Mouse (Mus musculus) kidney, postnatal 4 days (tissue): ENCODE measurements around the gene Nek1.

ENCODE experiments used
- DNase-seq, 2 experiments: peaks; one replicate each; pipeline ENCODE4 v3.0.0; 2021; ENCODE audit warnings: mixed read lengths in 2 of 2

Nek1 gene

DNA sequence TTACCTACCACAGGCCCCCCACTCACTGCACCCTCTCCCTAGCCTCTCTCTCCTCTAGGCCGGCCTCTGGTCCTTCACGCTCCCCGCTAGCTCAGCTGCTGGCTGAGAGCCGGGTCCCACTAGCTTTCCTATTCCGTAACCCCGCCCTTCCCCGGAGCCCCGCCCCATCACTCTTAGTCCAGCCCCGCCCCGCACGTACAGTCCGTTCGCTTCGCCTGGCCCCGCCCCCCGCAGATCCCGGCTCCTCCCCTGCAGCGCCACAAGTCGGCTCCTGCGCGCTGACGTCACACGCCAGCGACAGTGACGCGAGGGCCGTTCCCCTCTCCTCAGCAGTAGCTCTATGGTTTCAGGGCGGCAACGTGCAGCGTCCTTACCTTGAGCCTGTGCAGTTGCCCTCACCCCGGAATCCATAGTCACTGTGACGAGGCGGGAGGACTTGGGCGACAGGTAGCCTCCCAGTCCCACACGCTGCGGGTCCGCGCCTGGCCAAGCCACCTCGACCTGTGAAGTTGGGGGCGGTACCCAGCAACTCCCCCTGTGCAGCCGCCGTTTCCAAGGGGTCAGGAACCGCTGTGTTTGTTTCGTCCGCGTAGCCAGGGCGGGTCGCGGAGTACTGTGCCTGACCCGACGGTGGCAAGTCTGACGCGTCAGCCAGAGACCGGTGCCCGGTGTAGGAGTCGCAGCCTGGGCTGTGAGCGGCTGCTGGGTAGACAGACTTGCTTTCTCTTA is at the start of gene Nek1:
Gene Nek1, plus strand, starts transcription at position 286 of the 729 bp plus-strand sequence.
- peak; percentile 100 for DNase-seq

DNA sequence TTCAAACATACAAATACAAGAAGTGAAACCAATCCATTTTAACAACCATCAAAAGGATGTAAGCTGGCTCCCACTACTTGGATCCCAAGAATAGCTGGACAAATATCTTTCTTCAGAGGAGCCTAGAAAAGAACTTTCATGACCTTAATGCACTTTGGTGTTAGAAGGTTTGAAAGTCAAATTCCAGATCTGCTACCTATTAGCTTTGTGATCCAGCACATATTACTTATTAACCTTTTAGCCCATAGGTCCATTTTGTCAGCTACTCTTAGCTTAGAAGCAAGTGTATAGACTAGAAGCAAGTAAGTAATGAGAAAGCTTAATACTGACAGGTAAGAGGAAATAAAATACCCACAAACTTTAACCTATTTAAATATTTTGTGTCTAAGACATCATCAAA is 45.5 kb upstream of the Nek1 start:
- DNase-seq = no peak

GRCm38 (mm10) chr8:60949859-60950258 is 43.1 kb upstream of the Nek1 start:
- no peak for DNase-seq

DNA sequence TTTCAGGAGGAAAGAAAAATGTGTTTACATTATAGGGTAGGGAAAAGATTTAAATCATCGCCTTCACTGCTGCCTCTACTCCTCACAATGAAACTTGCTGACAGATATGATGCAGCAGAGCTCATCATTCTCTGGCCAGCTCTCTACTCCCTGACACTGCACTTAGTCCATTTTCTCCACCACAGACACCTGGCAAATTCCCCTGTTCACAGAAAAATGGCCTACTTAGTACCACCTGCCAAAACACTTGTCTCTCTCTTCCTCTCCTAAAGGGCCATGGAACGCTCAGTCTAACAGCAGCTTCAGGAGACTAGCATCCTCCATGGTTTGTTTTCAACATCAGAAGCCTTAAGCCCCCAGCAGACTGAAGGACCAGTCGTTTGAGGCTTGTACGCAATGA is 41.7 kb upstream of the Nek1 start:
- no peak for DNase-seq

DNA sequence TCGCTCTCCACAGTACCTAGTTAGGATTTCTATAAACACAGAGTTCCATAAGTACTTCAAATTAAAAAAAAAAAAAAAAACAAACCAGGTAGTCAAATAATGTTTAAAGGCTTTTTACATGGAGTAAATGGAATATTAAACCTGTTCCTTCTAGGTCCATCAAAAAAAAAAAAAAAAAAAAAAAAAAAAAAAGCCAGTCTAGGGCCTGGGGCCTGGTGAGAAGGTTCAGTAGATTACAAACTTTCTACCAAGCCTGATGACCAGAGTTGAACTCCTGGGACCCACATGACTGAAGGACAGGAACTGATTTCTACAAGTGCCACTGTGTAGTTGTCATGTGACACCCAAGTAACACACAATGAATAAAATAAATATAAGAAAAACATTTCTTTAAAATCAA is 41.2 kb upstream of the Nek1 start:
- no peak for DNase-seq

DNA sequence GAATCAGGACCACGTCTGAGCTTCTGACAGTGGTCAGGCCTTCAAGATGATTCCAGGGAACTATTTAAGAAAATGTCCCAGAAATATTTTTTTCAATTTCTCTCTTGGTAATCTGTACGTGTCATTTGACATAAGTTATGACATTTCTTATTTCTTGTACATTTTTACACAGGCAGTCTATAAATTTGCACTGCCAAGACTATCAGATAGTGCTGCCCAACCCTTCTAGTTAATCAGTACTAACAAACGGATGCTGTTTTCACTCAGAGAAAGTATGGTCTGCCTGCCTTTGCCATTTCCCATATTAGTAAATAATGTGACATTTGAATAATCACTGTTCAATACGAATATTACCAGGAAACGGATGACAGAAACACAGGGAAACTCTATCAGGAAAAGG is 40.2 kb upstream of the Nek1 start:
- DNase-seq = no peak

- DNase-seq = peak; percentile 51 to 58
These were observed 38.5 kb upstream of the Nek1 start for GRCm38 (mm10) chr8:60954281-60955014.

DNA sequence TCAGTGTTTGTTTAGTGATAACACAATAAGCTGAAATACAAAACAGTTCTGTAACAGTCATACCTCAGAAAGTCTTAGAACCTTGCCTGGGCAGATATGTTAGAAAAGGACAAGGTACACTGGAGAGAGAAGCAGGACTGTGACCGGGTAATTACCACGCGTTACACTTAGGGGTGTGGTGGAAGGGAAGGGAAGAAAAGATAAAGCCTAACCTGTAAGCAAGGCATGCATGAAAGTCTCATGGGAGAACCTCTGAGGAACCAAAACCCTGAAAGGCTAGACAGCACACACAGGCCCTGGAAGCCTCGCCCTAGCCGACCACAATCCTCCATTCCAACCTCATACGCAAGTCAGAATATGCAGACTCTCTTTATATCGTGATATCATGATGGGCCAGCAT is 36.1 kb upstream of the Nek1 start:
- DNase-seq = no peak

- no peak for DNase-seq
These were observed 30.2 kb upstream of the Nek1 start for GRCm38 (mm10) chr8:60962763-60963162.

DNA sequence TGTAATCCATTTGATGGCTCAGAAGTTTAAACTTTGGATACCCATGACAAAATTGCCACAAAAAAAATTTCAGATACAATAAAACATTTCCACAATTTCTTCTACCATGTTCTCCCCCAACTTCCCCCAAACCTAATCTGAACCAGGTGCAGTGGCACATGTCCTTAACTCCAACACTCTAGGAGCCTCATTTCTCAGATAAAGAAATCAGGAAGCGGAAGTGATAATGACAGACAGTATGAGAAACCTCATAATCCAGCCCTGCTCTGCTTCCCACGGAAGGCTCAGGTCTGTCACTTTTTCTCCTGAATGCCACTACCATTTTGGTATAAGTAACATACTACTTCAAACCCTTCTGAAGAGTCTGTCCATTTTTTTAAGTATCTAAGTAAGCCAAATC is 29.1 kb upstream of the Nek1 start:
- no peak for DNase-seq

- DNase-seq = no peak
These were observed 28.5 kb upstream of the Nek1 start for GRCm38 (mm10) chr8:60964518-60964917.

GRCm38 (mm10) chr8:60965306-60965705 is 27.7 kb upstream of the Nek1 start:
- no peak for DNase-seq

DNA sequence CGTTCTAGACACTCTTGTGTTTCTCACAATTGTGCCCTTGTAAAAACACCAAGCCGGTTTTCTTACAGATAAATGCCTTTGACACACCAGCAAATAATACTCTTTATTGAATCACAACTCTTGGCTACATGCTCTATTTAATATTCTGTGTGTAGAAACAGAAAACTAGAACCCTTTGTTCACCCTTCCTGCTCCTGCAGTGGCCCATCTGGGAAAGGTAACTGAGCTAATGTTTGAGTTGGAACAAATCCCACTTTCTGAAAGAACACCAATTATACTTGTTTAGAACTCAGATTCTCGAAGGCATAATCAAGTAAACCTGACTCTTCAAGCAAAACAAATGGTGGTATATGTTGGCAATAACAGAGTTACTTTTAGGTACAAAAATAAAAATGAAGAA is 27.3 kb upstream of the Nek1 start:
- no peak for DNase-seq

DNA sequence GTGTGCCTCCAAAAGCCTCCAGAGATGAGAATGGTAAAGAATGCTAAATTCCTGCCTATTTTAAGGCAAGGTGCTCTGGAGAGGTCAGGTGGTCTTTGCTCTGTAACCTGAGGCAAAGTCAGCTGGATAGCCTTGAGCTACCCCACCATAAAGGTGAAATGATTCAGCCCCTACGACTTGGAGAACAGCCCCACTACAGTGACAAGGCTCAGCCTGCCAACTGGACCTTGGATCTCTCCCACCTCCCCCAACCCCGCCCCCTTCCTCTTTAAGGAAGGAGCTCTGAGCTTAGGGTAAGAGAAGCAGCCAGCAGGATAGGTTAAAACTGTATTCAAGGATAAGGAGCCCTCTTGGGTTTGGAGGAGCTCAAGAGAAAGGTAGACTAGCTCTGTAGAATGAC is 23.9 kb upstream of the Nek1 start:
- DNase-seq = peak; percentile 15 to 21

DNA sequence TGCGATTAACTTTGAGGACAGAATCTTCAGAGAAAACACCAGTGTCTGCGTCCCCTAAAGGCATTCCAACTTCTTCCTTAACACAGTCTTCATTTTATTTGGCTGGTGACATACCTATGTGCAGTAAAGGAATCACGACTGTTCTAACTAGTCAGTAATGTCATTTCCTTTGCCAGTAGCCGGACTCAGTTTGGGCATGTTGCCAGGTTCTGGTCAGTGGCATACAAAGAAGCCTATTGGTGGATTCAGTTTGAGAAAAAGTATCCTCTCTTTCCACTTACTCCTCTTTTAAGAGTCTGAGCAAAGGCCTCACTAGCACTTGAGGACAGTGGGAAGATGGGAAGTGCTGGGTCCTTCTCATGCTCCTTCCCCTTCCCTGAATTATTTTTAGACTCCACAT is 21.2 kb upstream of the Nek1 start:
- DNase-seq = peak; percentile 42 to 57

GRCm38 (mm10) chr8:60973448-60973847 is 19.5 kb upstream of the Nek1 start:
- no peak for DNase-seq

DNA sequence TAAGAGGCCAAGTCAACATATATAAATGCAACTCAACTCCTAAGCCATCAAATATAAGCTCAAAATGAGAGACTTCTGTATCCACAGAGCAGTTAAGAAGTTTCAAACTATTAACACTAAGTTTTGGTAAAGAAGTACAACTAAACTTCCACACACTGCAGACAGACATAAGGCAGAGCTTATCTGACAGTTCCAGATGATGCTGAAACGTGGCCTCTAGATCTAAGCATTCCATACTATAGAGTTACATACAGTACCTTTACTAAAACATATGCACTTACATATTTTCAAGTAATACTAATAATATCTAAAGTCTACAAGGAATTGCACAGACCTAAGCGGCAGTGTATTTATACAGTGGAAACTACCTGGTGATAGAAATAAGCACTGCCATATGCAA is 18.2 kb upstream of the Nek1 start:
- no peak for DNase-seq

- peak in 1 of 2 experiments; percentile 19 for DNase-seq
These were observed 16.2 kb upstream of the Nek1 start for GRCm38 (mm10) chr8:60976818-60977217.

DNA sequence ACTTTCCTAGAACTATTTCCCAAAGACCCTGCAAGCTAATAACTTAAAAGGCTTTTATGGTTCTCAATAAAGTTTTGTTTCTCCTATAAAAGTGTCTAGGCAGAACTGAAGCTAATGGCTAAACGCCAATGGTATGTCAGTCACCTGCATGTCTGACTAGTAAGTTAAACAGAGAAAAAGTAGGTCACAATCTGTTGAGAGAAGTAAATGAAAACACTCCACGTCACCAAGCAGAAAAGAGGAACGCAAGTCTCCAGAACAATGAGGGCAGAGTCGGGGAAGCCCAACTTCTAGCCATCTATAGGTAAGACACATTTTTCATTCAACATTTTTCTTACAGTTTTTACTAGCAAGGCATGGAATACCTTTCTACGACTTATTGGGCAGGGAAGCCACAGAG is 14.5 kb upstream of the Nek1 start:
- no peak for DNase-seq

- DNase-seq = no peak
These were observed 11.6 kb upstream of the Nek1 start for GRCm38 (mm10) chr8:60981388-60981787.

- peak; percentile 98 to 99 for DNase-seq
These were observed 10.0 kb upstream of the Nek1 start, which contains the start of gene Clcn3 for GRCm38 (mm10) chr8:60982701-60983687. TSS of gene Clcn3 (minus strand) at chr8:60983300.

- peak; percentile 67 to 82 for DNase-seq
These were observed 9.3 kb upstream of the Nek1 start for GRCm38 (mm10) chr8:60983688-60984079.
